8 mouse cellular contexts compared by ENCODE assay signal in genomic region chr11:98052989-98053834, GRCm38 (mm10). TPM values are rescaled to one million over a fixed set of nuclear protein-coding genes. Genes with fewer than 3 reads are reported as not detected.
DNase-seq lines count a peak whose midpoint lies in the region; ATAC-seq and TF ChIP-seq lines count a peak whose summit lies in the region.

Gene Stac2, minus strand, starts transcription at chr11:98053462.

- peak within 1 kb of the TSS; percentile 42 for H3K4me3 ChIP-seq in embryonic facial prominence, embryonic 11.5 days (ENCODE audit: low read depth, low read length)
- peak within 1 kb of the TSS; percentile 51 for H3K4me3 ChIP-seq in heart, embryonic 14.5 days (ENCODE audit: control insufficient read depth in 1 of 2, insufficient read depth in 1 of 2, low read depth in 1 of 2, low read length in 2 of 2)
- H3K4me3 ChIP-seq in kidney, postnatal 0 days (replicated peaks; ENCODE audit: low read depth, low read length): peak within 1 kb of the TSS; percentile 44
- H3K4me3 ChIP-seq in liver, embryonic 16.5 days (ENCODE audit: low read depth, low read length): peak within 1 kb of the TSS; percentile 40
- peak within 1 kb of the TSS; percentile 61 for H3K4me3 ChIP-seq in neural tube, embryonic 15.5 days (replicated peaks)

- H3K27ac ChIP-seq in embryonic facial prominence, embryonic 11.5 days (replicated peaks; ENCODE audit: low read depth, low read length): no peak within 1 kb of the TSS
- H3K27ac ChIP-seq in heart, embryonic 14.5 days (replicated peaks in 1 of 2; ENCODE audit: control insufficient read depth in 1 of 2, insufficient read depth in 1 of 2, low read depth in 2 of 2, low read length in 2 of 2): no peak within 1 kb of the TSS
- 0 out of 2 replicates have a peak within 1 kb of the TSS, but pooled peaks have one; percentile 2 for H3K27ac ChIP-seq in kidney, postnatal 0 days
- H3K27ac ChIP-seq in liver, embryonic 16.5 days (ENCODE audit: low read length): no peak within 1 kb of the TSS
- H3K27ac ChIP-seq in neural tube, embryonic 15.5 days (replicated peaks): peak within 1 kb of the TSS; percentile 73

- H3K27me3 ChIP-seq in embryonic facial prominence, embryonic 11.5 days (ENCODE audit: control insufficient read depth, insufficient read depth, low read length): peaks cover 32% of the 10 kb centered on the region
- H3K27me3 ChIP-seq in heart, embryonic 14.5 days (ENCODE audit: control insufficient read depth, insufficient read depth, low read length): peaks cover 46% of the 10 kb centered on the region
- H3K27me3 ChIP-seq in kidney, postnatal 0 days (ENCODE audit: insufficient read depth, low read length): peaks cover 14% of the 10 kb centered on the region
- peaks cover 48% of the 10 kb centered on the region for H3K27me3 ChIP-seq in liver, embryonic 16.5 days (ENCODE audit: control insufficient read depth, insufficient read depth, low read depth, low read length)
- peaks cover 22% of the 10 kb centered on the region for H3K27me3 ChIP-seq in neural tube, embryonic 15.5 days (replicated peaks)

- H3K9ac ChIP-seq in embryonic facial prominence, embryonic 11.5 days (replicated peaks; ENCODE audit: low read length): peak within 1 kb of the TSS; percentile 23
- peak within 1 kb of the TSS; percentile 64 for H3K9ac ChIP-seq in heart, embryonic 14.5 days (ENCODE audit: low read length)
- peak within 1 kb of the TSS; percentile 50 for H3K9ac ChIP-seq in kidney, postnatal 0 days (ENCODE audit: low read depth, low read length)
- H3K9ac ChIP-seq in liver, embryonic 16.5 days (ENCODE audit: low read depth, low read length): no peak within 1 kb of the TSS
- peak within 1 kb of the TSS; percentile 68 for H3K9ac ChIP-seq in neural tube, embryonic 15.5 days (replicated peaks)

- peak; percentile 50 for DNase-seq in urinary bladder, postnatal 25 days (ENCODE audit: low spot score)
- DNase-seq in urinary bladder, postnatal 10 days (ENCODE audit: low spot score): no peak
- peak; percentile 88 for DNase-seq in embryonic facial prominence, embryonic 11.5 days (ENCODE audit: low spot score)
- DNase-seq in kidney, postnatal 0 days (ENCODE audit: low spot score): peak; percentile 94
- peak; percentile 57 to 59 for DNase-seq in thymus, postnatal 10 days (ENCODE audit: low spot score in 2 of 2)

- H3K36me3 ChIP-seq in embryonic facial prominence, embryonic 11.5 days (replicated peaks; ENCODE audit: control insufficient read depth, insufficient read depth, low read depth, low read length): no peaks in the 10 kb centered on the region
- no peaks in the 10 kb centered on the region for H3K36me3 ChIP-seq in heart, embryonic 14.5 days (ENCODE audit: control insufficient read depth, insufficient read depth, low read length)
- no peaks in the 10 kb centered on the region for H3K36me3 ChIP-seq in kidney, postnatal 0 days (ENCODE audit: insufficient read depth, low read length)
- no peaks in the 10 kb centered on the region for H3K36me3 ChIP-seq in liver, embryonic 16.5 days (ENCODE audit: control insufficient read depth, insufficient read depth)
- no peaks in the 10 kb centered on the region for H3K36me3 ChIP-seq in neural tube, embryonic 15.5 days

- peak within 1 kb of the TSS; percentile 45 for H3K4me2 ChIP-seq in embryonic facial prominence, embryonic 11.5 days (ENCODE audit: low read depth, low read length)
- H3K4me2 ChIP-seq in heart, embryonic 14.5 days (ENCODE audit: low read length): peak within 1 kb of the TSS; percentile 84
- H3K4me2 ChIP-seq in kidney, postnatal 0 days (ENCODE audit: low read length): peak within 1 kb of the TSS; percentile 81
- peak within 1 kb of the TSS; percentile 46 for H3K4me2 ChIP-seq in liver, embryonic 16.5 days (ENCODE audit: low read depth, low read length)
- peak within 1 kb of the TSS; percentile 74 for H3K4me2 ChIP-seq in neural tube, embryonic 15.5 days

- 1% methylated on average over 42 of the region's 48 CpGs for WGBS in embryonic facial prominence, embryonic 11.5 days
- 2% methylated on average over 39 of the region's 48 CpGs for WGBS in heart, embryonic 14.5 days
- 1% methylated on average over 43 of the region's 48 CpGs for WGBS in kidney, postnatal 0 days
- 2% methylated on average over 42 of the region's 48 CpGs for WGBS in liver, embryonic 16.5 days (ENCODE audit: insufficient replicate concordance)
- WGBS in neural tube, embryonic 15.5 days: under 1% methylated on average over 47 of the region's 48 CpGs

- no peaks in the 10 kb centered on the region for H3K9me3 ChIP-seq in embryonic facial prominence, embryonic 11.5 days (replicated peaks; ENCODE audit: control insufficient read depth, low read length)
- H3K9me3 ChIP-seq in heart, embryonic 14.5 days (ENCODE audit: control insufficient read depth, low read length): no peaks in the 10 kb centered on the region
- H3K9me3 ChIP-seq in kidney, postnatal 0 days (replicated peaks; ENCODE audit: low read length): no peaks in the 10 kb centered on the region
- H3K9me3 ChIP-seq in liver, embryonic 16.5 days (replicated peaks; ENCODE audit: control insufficient read depth, low read length): no peaks in the 10 kb centered on the region
- H3K9me3 ChIP-seq in neural tube, embryonic 15.5 days (replicated peaks): no peaks in the 10 kb centered on the region

- H3K4me1 ChIP-seq in embryonic facial prominence, embryonic 11.5 days (ENCODE audit: control insufficient read depth, insufficient read depth, low read length): peaks cover 5% of the 10 kb centered on the region; the same call in 1 of the 2 replicates
- peaks cover 14 to 31% of the 10 kb centered on the region in 2 experiments for H3K4me1 ChIP-seq in heart, embryonic 14.5 days (ENCODE audit: control insufficient read depth in 2 of 2, insufficient read depth in 2 of 2, low read length in 2 of 2)
- peaks cover 11% of the 10 kb centered on the region for H3K4me1 ChIP-seq in kidney, postnatal 0 days (replicated peaks; ENCODE audit: insufficient read depth, low read length)
- H3K4me1 ChIP-seq in liver, embryonic 16.5 days (ENCODE audit: control insufficient read depth, low read depth, low read length): peaks cover 7% of the 10 kb centered on the region
- H3K4me1 ChIP-seq in neural tube, embryonic 15.5 days: peaks cover 39% of the 10 kb centered on the region

- peak; percentile 79 for ATAC-seq in embryonic facial prominence, embryonic 11.5 days (replicated peaks; ENCODE audit: insufficient number of reproducible peaks, low FRiP score, low TSS enrichment, low read depth)
- ATAC-seq in heart, embryonic 14.5 days (ENCODE audit: insufficient number of reproducible peaks, insufficient read depth, low FRiP score, low read depth): peak; percentile 62
- peak; percentile 79 for ATAC-seq in kidney, postnatal 0 days (replicated peaks; ENCODE audit: low FRiP score, low read depth)
- peak; percentile 62; the same call in 1 of the 2 replicates for ATAC-seq in liver, embryonic 16.5 days (ENCODE audit: low read depth)
- ATAC-seq in neural tube, embryonic 15.5 days (ENCODE audit: low FRiP score): peak; percentile 93

- TF ChIP-seq CTCF in kidney, postnatal 0 days (IDR thresholded peaks at IDR 0.05; ENCODE audit: low read depth): no peak

RNA-seq across cellular contexts. Expression of gene Stac2, which starts in this region (rescaled TPM):
- polyA plus RNA-seq in embryonic facial prominence, embryonic 11.5 days (2014; fragmentation: Nextera tagmentation; extraction: Ambion mirVana): 0.18 and 0.69 TPM in 2 replicates
- polyA plus RNA-seq in heart, embryonic 14.5 days (2014; fragmentation: Nextera tagmentation; extraction: Ambion mirVana): 0.59 and 0.78 TPM in 2 replicates
- polyA plus RNA-seq in kidney, postnatal 0 days (2015; fragmentation: Nextera tagmentation; extraction: Ambion mirVana): 1.6 and 2.0 TPM in 2 replicates
- polyA plus RNA-seq in liver, embryonic 16.5 days (2015; fragmentation: Nextera tagmentation; extraction: Ambion mirVana): 0.05 TPM in 1 of 2 replicates, not detected in the other
- 15.8 and 18.2 TPM in 2 replicates for polyA plus RNA-seq in neural tube, embryonic 15.5 days (2015; fragmentation: Nextera tagmentation; extraction: Ambion mirVana)

Comparison
In these comparisons a context has a peak if more than half of its experiments do, and no peak if none do; other contexts are left out.
1. Peak in DNase-seq, ATAC-seq, H3K4me3 ChIP-seq, H3K9ac ChIP-seq and H3K4me2 ChIP-seq in embryonic facial prominence, embryonic 11.5 days; RNA of the gene not detected or under 1 TPM.
2. Peak in ATAC-seq, H3K4me3 ChIP-seq, H3K9ac ChIP-seq and H3K4me2 ChIP-seq in heart, embryonic 14.5 days; RNA of the gene not detected or under 1 TPM.
3. Peak in ATAC-seq, H3K4me3 ChIP-seq and H3K4me2 ChIP-seq in liver, embryonic 16.5 days; RNA of the gene not detected or under 1 TPM.
4. H3K27ac ChIP-seq: peak in kidney, postnatal 0 days (single experiment) and neural tube, embryonic 15.5 days (single experiment); none in embryonic facial prominence, embryonic 11.5 days (single experiment), heart, embryonic 14.5 days (0 of 2) and liver, embryonic 16.5 days (single experiment).
5. Peak in every context shown above with its lines, with median percentiles within 50 percentile points of each other: ATAC-seq, H3K4me2 ChIP-seq and H3K4me3 ChIP-seq.